In the genomic region with DNA sequence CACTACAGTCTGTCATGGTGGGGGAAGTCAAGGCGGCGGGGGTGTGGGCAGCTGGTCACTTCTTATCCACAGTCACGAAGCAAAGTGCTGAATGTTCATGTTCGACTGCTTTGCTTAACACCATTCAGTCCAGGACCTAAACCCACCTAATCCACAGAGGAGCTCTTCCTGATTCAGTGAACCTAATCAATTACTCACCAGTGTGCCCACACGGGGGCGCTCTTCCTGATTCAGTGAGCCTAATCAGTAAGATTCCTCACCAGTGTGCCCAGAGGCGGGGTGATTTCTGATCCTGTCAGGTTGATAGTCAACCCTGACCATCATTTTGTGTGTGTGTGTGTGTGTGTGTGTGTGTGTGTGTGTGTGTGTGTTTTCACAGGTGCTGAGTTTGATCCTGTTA, we compare ENCODE assay signal across 9 mouse cellular contexts. TPM values are rescaled to one million over a fixed set of nuclear protein-coding genes. Genes with fewer than 3 reads are reported as not detected.
DNase-seq lines count a peak whose midpoint lies in the region; ATAC-seq and TF ChIP-seq lines count a peak whose summit lies in the region.
"Had no signal": no experiment of that assay in that cellular context is flagged by ENCODE, and none has a peak within 500 bp of the region (broad histone marks: within the 10 kb centered on the region; RNA-seq: fewer than 3 reads in every experiment).

No protein-coding gene starts in this region.

- ATAC-seq in stomach, postnatal 0 days (ENCODE audit: low FRiP score, low TSS enrichment), result no peak

- no peak overlapping the region for H3K4me3 ChIP-seq in layer of hippocampus, adult 2 months
- no peak overlapping the region for H3K4me3 ChIP-seq in E14TG2a.4 (replicated peaks; ENCODE audit: low read length)
- H3K4me3 ChIP-seq in stomach, postnatal 0 days (ENCODE audit: low read depth, low read length), result no peak overlapping the region
- H3K4me3 ChIP-seq: erythroblast, embryonic 14.5 days had no signal

- peaks cover 5% of the 10 kb centered on the region; the same call in 1 of the 2 replicates for H3K4me1 ChIP-seq in E14TG2a.4 (replicated peaks; ENCODE audit: low read depth, low read length)
- no peaks in the 10 kb centered on the region for H3K4me1 ChIP-seq in stomach, postnatal 0 days (replicated peaks; ENCODE audit: control insufficient read depth, insufficient read depth)

- 47% methylated on average over 7 of the region's 7 CpGs for WGBS in stomach, postnatal 0 days

- H3K36me3 ChIP-seq in E14TG2a.4 (ENCODE audit: insufficient read depth, low read length), result no peaks in the 10 kb centered on the region
- no peaks in the 10 kb centered on the region for H3K36me3 ChIP-seq in stomach, postnatal 0 days (ENCODE audit: control insufficient read depth, insufficient read depth, low read length)

- H3K27ac ChIP-seq in layer of hippocampus, adult 2 months, result no peak overlapping the region
- no peak overlapping the region for H3K27ac ChIP-seq in stomach, postnatal 0 days (replicated peaks)

- H3K4me2 ChIP-seq in stomach, postnatal 0 days (replicated peaks; ENCODE audit: low read depth), result no peak overlapping the region

- peak in 1 of 2 experiments; percentile 31 for DNase-seq in layer of hippocampus, adult 2 months (ENCODE audit: low spot score in 2 of 2)
- DNase-seq in layer of hippocampus, postnatal 36 days, result no peak
- DNase-seq in adrenal gland, postnatal 10 days, result peak; percentile 40
- peak; percentile 45 for DNase-seq in kidney, postnatal 10 days
- peak; percentile 57 for DNase-seq in stomach, postnatal 0 days (ENCODE audit: low spot score)
- DNase-seq in gastrocnemius, postnatal 36 days, result no peak
- DNase-seq in gastrocnemius, postnatal 10 days, result no peak

- intact Hi-C loops in gastrocnemius, postnatal 36 days (cut with DNase I), result no loop called here

- no peaks in the 10 kb centered on the region for H3K9me3 ChIP-seq in E14TG2a.4 (ENCODE audit: low read length)
- no peaks in the 10 kb centered on the region for H3K9me3 ChIP-seq in stomach, postnatal 0 days (ENCODE audit: control insufficient read depth, low read length)

- no peak overlapping the region for H3K9ac ChIP-seq in stomach, postnatal 0 days (ENCODE audit: low read length)

- peaks cover 5% of the 10 kb centered on the region; the same call in 1 of the 2 replicates for H3K27me3 ChIP-seq in E14TG2a.4 (ENCODE audit: insufficient read depth, low read length)
- H3K27me3 ChIP-seq in stomach, postnatal 0 days (ENCODE audit: control insufficient read depth, insufficient read depth, low read length), result no peaks in the 10 kb centered on the region

- TF ChIP-seq EP300 in stomach, postnatal 0 days (optimal IDR thresholded peaks at IDR 0.05), result no peak

- peak; percentile 73 for TF ChIP-seq CTCF in layer of hippocampus, adult 2 months (conservative IDR thresholded peaks at IDR 0.05)
- peak; percentile 63 for TF ChIP-seq CTCF in E14TG2a.4 (conservative IDR thresholded peaks at IDR 0.05; ENCODE audit: low read length)
- TF ChIP-seq CTCF in stomach, postnatal 0 days (IDR thresholded peaks at IDR 0.05; ENCODE audit: low read depth), result peak; percentile 71

RNA-seq across cellular contexts. Expression of gene Itgb2, which starts 13.2 kb away (rescaled TPM):
- total RNA-seq in layer of hippocampus, adult 2 months (2021), result 1 to 10 TPM; 3.3 to 4.6 TPM
- 1 to 10 TPM; 3.6 TPM for total RNA-seq in layer of hippocampus, postnatal 36 days (2021)
- total RNA-seq in adrenal gland, postnatal 10 days (2021), result 1 to 10 TPM; 8.1 to 9.2 TPM
- 1.3 TPM in 2 replicates for polyA plus RNA-seq in stomach, postnatal 0 days (2015; fragmentation: Nextera tagmentation; extraction: Ambion mirVana)
- total RNA-seq in gastrocnemius, postnatal 36 days (2021), result 1 to 10 TPM; 1.5 to 1.8 TPM
- total RNA-seq in gastrocnemius, postnatal 10 days (2021), result 1 to 10 TPM; 2.1 to 4.5 TPM

RNA-seq across cellular contexts. Expression of gene Fam207a, which starts 27.6 kb away (rescaled TPM):
- total RNA-seq in layer of hippocampus, adult 2 months (2021), result 10 to 100 TPM; 32.8 to 35.2 TPM
- total RNA-seq in layer of hippocampus, postnatal 36 days (2021), result 10 to 100 TPM; 35.1 to 37.4 TPM
- 10 to 100 TPM; 17.6 to 19.4 TPM for total RNA-seq in adrenal gland, postnatal 10 days (2021)
- polyA plus RNA-seq in stomach, postnatal 0 days (2015; fragmentation: Nextera tagmentation; extraction: Ambion mirVana), result 25.2 and 28.8 TPM in 2 replicates
- 1 to 10 TPM; 4.7 to 5.4 TPM for total RNA-seq in gastrocnemius, postnatal 36 days (2021)
- 10 to 100 TPM in 1 of 2 experiments, 1 to 10 TPM in 1; 9.9 to 10.4 TPM for total RNA-seq in gastrocnemius, postnatal 10 days (2021)

RNA-seq across cellular contexts. Expression of gene Pttg1ip, which starts 38.3 kb away (rescaled TPM):
- 10 to 100 TPM; 76.9 to 77.5 TPM for total RNA-seq in layer of hippocampus, adult 2 months (2021)
- total RNA-seq in layer of hippocampus, postnatal 36 days (2021), result 10 to 100 TPM; 68.2 to 69.0 TPM
- 100 to 1,000 TPM; 160 to 178 TPM for total RNA-seq in adrenal gland, postnatal 10 days (2021)
- 278 and 317 TPM in 2 replicates for polyA plus RNA-seq in stomach, postnatal 0 days (2015; fragmentation: Nextera tagmentation; extraction: Ambion mirVana)
- total RNA-seq in gastrocnemius, postnatal 36 days (2021), result 10 to 100 TPM; 26.6 to 30.1 TPM
- 10 to 100 TPM; 70.2 to 71.3 TPM for total RNA-seq in gastrocnemius, postnatal 10 days (2021)

Comparison
In these comparisons a context has a peak if more than half of its experiments do, and no peak if none do; other contexts are left out.
1. DNase-seq: peak in adrenal gland, postnatal 10 days (single experiment), kidney, postnatal 10 days (single experiment) and stomach, postnatal 0 days (single experiment); none in layer of hippocampus, postnatal 36 days (0 of 2), gastrocnemius, postnatal 36 days (0 of 2) and gastrocnemius, postnatal 10 days (single experiment).
2. Peak in every context shown above with its lines, with median percentiles within 50 percentile points of each other: CTCF ChIP-seq.